Mouse (Mus musculus) right cerebral cortex, postnatal 10 days (tissue): ENCODE measurements around the gene 4931406P16Rik.
"Not testable (repeated sequence)": the region's sequence is repeated elsewhere in the genome, so short reads cannot be mapped to it uniquely, and the experiment has no call there.

ENCODE experiments used
- DNase-seq, 2 experiments: peaks; one replicate each; pipeline ENCODE4 v3.0.0; 2021; ENCODE audit warnings: low spot score in 2 of 2

The 4931406P16Rik gene

DNA sequence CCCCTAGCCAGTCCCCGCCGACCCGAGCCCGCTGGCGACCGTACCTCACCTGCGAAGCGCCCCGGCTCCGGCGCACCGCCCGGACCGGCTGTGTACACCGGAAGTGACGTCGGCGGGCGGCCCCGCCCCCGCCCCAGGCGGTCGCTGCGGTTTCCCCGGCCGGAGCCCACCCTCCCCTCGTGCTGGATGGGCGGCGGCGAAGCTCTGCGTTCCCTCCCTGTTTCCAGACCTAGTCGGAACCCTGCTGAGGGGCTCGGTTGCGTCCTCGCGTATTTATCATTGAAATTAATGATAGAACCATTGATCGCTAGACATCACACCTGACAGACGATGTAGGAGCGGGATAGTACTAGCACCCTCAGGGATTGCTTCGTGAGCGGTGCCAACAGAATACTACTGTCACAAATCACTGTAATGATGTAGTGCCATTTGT lies at the start of gene 4931406P16Rik:
TSS of gene 4931406P16Rik (minus strand) at position 109 of the 433 bp plus-strand sequence.
- peak; percentile 92 for DNase-seq

DNA sequence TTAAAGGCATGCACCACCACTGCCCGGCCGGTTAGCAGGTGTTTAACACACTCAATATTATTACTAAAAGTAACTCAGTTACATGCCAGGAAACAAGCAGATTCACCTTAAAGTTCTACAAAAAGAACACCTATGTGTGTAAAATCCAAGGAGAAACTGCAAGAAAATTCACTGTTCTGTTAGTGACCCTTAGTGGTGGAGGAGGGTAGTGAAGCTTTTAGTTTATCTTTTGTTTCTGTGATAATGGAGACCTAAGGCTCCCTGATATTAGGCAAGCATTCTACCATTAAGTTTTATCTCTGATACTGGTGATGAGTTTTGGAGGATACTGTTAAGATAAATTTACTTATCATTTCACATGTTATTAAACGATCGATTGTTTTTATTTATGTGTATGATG lies 42.3 kb upstream of the 4931406P16Rik start:
- no peak for DNase-seq

DNA sequence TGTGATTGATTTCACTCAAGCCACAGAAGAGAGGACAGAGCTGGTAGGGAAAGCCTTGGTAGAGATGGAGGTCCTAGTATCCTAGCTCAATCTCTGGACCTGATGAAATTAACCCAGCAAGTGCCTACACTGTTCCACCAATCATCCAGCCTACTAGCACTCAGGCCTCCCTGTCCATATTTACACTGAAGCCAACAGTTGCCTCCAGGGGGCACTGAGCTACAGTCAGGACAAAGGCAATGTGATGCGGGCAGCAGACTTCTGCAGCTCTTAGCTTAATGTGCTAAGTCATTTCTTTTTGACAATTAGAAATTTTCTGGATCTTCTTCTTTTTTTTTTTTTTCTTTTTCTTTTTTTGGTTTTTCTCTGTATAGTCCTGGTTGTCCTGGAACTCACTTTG lies 38.6 kb upstream of the 4931406P16Rik start:
- no peak for DNase-seq

DNA sequence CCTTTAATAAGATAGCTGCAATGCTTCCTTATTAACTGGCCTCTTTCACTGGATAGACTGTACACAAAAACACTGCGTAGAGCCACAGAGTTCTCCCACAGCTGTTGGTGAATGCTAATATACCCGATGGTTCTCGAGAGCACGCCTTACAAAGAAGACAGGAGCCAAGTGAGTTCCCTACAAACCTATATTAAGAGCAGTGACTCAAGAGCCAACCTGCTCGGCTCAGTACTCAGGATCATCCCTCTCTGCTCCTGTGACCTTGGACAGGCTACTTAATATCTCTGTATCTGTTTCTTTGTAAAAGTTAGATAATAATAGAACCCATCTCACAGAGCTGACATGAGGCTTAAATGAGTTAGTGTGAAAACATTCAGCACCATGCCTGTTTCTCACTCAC lies 36.8 kb upstream of the 4931406P16Rik start:
- DNase-seq = no peak

DNA sequence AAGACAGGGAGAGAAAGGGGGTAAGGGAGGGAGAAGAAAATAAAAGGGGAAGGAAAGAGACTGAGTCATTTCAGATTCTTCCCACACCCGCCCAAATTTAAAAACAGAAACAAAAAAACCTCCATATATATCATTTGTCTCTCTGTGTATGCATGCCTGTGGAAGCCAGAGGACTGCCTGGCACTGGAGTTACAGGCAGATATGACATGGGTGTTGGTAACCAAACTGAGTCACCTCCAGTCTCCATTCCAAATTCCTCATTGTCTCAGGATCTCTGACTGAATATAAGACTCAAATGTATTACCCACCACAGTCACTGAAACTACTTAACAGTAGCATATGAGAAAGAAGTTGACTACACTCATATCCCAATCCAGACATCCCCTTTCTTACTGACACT lies 34.7 kb upstream of the 4931406P16Rik start:
- DNase-seq = no peak

DNA sequence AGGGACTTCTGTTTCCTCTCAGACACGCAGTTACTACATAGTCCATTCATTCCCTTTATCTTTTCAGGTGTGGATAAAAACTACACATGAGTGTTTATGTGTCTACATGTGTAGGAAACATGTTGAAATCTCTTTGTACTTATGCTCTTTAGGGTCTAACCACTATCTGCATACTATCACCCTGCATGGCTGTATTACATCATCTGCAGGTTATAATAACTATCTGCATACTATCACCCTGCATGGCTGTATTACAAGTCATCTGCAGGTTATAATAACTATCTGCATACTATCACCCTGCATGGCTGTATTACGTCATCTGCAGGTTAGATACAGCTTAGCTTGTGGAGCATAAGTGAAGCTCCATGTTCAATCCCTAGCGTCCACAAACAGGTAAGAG lies 33.7 kb upstream of the 4931406P16Rik start:
- no peak for DNase-seq

DNA sequence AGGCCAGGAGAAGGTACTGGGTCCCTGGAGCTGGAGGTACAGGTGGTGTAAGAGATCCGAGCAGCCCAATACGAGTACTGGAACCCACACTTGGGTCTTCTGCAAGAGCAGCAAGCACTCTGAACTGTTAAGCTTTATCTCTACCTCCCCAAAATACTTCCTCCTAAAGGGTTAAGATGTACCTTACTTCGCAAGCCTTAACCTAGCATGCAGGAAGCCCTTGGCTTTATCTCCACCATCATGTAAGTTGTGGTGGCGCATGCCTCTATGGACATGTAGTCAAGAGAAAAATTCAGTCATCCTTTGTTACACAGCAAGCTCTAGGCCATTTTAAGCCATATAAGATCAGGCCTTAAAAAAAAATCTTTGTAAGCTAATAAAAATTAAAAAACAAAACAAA lies 33.2 kb upstream of the 4931406P16Rik start:
- no peak for DNase-seq

DNA sequence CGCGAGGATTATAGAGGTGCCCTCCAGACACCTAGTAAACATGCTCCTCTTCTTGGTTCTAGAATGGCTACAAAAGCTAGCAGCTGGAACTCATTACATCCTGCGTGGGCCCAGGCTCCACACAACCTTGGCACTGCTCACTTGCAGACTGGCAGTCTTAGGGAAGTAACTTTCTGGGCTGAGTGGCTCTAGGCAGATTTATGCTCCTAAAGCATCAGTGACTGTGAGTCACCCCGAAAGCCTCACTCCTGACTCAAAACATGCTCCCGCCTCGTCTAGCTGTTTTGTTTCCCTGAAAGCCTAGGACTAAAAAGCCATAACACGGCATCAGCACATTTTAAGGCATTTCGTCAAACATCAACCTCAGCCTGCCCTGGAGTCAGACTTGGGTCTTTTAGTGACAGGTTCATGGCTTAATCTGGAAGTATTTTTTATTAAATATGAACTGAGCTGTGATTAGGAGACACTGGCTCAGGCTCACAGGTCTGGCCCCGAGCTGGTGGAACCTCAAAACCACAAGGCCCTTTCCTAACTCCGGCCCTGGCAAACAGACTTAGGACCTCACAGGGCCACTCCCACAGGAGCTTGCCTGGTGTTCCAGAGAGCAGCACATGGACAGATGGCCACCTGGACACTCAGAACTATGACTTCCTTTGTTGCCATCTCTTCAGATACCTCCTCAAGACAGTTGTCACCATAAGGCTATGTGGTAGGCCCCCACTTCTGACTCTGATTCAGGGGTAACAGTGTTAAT lies 28.9 kb upstream of the 4931406P16Rik start:
- no peak for DNase-seq

DNA sequence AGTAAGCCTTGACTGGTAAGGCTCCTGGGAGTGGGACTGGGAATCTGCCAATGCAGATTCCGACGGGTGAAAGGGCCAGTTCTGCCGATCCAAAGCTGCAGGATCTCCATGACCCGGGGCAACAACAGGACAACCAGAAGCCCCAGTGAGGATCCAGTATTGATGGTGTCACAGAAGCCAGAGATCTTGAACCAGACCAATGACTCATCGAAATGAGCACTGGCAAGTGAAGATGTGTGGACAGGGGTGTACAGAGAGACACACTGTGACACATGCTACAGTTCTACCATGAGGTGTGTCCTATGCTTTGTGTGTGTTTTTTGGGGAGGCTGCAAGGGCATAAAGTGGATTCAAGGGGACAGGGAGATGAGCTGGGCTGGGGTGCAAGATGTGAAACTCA lies 27.5 kb upstream of the 4931406P16Rik start:
- DNase-seq = no peak

DNA sequence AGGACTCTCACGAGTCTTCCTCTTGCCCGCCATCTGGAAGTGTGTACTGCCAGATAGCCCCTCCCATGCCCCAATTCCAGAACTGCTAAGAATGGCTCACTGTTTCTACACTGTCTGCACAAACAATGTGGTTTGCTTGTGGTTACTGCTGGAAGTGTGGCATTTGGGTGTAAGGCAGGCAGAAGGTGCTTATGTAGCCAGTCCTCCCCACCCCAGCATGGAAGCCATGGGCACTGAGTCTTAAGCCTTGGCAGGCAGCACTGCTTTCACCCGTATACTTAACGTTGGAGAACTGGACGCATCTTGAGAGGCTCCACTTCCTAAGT lies 25.8 kb upstream of the 4931406P16Rik start:
- DNase-seq = no peak

DNA sequence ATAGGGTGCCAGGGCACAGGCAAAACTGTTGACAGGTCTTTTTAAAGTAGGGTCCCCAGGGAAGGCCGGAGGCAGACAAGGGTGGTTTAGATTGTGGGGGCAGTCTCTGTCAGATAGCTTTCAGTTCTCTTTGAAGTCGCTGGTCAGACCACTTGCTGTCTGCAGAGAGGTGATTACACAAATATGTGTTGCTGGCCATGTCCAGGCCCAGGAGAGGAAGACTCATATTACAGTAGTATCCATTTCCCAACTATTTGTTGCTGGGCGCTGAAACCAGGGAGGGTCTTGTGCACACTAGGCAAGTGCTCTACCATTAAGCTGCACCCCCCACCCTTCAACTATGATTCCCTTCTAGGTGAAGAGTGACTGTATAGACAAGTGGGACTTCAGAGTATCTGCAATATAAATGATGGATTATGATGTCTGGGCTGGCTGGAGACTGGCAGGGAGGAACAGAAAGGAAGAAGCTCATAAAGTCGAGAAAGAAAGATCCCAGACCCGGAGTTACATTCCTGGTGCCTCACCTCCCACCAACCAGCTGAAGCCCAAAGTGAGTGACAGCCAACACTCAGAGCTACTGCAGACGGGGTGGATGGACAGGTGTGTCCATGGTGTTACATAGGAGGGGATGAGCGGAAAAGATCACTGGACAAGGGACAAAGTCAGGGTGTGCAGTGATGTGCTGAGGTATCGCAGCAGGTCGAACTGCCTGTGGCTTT lies 25.3 kb upstream of the 4931406P16Rik start:
- no peak for DNase-seq

DNA sequence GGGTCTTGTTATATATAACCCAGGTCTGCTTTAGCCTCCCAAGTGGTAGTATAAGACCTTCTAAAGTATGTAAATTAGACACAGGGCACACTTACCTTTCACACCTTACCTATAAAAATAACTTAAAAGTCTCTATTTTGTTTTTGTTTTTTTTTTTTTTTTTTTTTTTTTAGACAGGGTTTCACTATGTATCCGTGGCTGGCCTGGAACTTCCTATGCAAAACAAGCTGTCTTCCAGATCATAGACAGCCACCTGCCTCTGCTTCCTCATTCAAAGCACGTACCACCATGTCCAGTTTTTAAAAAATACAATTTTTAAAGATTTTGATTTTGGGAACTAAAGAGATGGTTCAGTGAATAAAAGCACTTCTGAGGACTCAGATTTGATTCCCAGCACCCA lies 23.9 kb upstream of the 4931406P16Rik start:
- DNase-seq = no peak

DNA sequence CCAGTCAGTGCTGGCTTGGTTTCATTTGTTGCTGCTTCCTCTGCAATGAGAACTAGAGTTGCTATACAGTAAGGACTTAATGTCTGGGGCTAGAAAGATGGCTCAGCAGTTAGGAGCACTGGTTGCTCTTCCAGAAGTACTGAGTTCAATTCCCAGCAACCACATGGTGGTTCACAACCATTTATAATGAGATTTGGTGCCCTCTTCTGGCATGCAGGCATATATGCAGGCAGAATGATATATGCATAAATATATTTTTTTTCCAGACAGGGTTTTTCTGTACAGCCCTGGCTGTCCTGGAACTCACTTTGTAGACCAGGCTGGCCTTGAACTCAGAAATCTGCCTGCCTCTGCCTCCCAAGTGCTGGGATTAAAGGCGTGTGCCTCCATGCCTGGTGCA lies 23.2 kb upstream of the 4931406P16Rik start:
- not testable (repeated sequence) for DNase-seq

DNA sequence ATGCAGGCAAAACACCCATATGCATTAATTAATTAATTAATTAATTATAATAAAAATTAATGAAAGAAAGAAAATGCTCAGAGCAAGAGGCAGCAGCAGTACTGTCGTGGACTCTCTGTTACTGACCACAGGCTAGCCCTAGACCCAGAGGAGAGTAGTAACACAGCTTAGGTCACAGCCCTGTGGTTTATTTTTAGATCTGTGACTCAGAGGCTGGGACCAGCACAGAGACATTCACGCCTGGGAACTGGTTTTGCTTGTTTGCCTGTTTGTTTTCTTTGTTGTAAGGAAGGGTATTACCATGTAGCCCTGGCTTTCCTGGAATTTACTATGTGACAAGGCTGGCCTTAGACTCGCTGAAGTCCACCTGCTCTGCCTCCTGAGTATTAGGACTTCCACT lies 14.1 kb upstream of the 4931406P16Rik start:
- no peak for DNase-seq

DNA sequence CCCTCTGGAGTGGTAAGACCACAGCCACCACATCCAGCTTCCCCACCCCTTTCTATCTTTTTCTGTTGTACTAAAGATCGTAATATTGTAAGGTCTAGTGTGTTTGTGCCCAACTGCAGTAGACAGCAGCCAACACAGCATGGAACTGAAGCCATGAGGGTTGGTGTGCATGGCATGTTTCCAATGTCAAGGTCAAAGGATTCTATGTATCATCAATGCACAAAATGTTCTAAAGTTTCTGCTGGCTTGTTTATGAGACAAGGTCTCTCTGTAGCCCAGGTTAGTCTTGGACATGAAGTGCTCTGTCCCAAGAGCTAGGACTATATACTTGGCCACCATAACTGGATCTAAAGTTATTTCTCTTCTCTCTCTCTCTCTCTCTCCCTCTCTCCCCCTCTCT lies 11.5 kb upstream of the 4931406P16Rik start:
- DNase-seq = no peak

DNA sequence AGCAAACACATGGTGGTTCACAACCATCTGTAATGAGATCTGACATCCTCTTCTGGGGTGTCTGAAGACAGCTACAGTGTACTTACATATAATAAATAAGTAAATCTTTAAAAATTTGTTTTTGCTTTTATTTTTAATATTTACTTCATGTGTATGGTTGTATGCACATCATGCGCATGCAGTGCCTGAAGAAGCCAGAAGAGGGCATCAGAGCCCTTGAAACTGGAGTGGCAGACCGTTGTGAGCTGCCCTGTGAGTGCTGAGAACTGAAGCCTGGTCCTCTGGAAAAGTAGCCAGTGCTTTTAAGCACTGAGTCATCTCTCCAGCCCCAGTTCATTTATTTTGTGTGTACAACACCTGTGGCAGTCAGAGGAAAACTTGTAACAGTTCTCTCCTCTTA lies 10.7 kb upstream of the 4931406P16Rik start:
- no peak for DNase-seq

DNA sequence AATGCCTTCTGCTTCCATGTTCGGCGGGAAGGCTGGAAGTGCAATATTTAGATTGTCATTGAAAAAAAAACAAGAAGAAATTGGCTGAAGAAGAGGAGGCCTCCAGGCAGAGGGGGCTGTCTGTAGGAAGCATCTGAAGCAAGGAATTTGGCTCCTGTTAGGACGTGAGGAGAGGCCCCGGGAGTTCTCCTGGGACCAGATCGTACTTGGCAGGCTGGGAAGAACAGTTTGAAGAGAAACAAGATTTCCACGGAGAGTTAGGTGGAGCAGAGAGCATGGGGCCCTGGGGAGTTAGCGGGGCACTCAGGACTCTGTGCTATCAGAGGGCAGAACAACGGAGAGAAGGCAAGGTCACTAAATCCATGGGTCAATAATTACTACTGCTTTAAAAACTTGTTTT lies 10.0 kb upstream of the 4931406P16Rik start:
- no peak for DNase-seq

DNA sequence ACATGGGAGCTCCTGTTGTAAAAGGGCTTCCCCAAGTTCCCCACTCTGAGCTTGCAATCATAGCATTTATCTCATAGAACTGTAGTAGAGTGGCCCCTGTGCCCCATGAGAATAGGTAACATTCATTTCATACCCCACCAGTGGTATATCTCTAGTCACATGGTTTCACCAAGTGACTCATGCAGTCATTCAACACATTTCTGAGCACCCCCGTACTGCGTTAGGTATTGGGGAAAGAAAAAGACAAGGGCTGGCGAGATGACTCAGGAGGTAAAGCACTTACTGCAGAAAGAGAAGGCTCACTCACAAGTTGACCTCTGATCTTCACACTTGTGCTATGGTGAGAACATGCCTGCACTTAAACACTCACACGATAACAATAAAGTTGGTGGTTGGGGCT lies 8.6 kb upstream of the 4931406P16Rik start:
- DNase-seq = no peak

DNA sequence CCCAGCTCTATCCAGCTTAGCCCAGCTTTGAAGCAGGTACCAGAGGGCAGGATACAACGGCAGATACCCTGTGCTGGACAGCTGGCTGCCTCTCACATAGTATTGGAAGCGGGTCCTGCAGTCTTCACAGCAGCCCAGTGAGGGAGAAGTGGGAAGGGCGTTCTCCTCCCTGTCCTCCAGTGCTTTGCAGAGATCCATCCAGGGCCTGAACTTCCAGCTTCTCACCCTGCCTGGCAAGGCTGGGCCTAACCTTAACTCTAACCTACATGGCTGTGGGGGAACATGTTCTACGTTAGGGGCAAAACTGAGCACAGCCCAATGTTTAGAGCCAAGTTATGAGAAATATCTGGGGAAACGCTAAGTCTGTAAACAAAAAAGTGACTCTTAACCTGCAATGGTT lies 7.8 kb upstream of the 4931406P16Rik start:
- DNase-seq = no peak

DNA sequence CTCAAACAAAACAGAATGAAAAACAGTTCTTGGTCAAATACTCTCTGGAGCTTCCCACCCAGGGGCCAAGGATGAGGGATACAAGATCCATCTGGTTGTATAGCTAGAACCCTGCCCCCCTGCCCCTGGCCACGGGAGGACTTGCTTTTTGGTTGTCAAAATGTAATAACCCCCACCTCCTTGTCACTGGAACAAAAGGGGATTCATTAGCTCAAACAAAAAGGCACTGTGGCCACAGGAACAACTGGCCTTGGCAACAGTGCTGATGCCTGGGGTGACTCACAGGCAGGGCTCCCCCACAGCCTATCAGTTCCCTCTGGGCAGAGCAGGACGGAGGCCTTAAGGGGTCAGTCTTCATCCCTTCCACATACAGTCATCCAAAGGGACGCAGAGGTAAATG lies 6.6 kb upstream of the 4931406P16Rik start:
- DNase-seq = peak; percentile 51 to 60

DNA sequence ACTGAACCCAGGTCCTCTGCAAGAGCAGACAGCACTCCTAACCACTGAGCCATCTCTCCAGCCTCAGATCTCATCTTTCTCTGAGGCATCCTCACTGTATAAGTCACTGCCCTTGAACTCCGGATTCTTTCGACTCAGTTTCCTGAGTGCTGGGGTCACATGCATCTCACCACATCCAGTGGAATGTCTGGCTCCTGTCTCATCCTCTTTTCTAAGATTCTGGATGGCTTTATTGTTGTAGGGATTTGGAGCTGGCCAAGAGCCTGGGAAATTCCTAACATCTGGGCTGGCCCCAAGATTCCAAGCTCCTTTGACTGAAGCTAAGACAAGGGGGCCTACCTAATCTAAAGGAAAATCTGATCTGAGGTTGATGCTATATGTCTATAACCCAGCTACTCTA lies 5.8 kb upstream of the 4931406P16Rik start:
- no peak for DNase-seq

DNA sequence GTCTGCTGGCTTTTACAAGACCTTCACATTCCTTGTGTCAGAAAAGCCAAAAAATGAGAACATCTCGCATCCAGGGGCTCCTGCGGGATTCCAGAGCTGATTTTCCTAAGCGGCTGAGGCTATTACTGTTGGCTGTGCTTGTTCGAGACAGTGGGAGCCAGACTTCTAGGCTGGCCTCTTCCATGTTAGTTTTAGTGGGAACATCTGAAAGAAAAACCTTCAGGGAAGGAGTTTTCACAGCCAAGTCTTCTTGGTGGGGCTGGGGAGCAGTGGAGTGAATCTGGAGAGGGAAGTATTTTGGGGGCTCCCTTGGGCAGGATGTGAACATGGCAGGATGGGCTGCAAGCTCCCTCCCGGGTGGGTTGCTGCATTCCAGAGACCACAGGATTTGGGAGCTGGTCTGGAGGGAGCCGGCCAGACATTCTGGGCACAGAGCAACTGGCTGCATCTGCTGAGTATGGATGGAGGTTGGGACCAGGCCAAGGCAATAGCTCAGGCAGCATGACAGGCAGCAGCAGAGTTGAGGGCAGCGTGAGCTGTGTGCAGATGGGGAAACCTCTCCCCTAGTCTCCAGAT lies 4.6 kb upstream of the 4931406P16Rik start:
- DNase-seq = peak; percentile 75 to 81

DNA sequence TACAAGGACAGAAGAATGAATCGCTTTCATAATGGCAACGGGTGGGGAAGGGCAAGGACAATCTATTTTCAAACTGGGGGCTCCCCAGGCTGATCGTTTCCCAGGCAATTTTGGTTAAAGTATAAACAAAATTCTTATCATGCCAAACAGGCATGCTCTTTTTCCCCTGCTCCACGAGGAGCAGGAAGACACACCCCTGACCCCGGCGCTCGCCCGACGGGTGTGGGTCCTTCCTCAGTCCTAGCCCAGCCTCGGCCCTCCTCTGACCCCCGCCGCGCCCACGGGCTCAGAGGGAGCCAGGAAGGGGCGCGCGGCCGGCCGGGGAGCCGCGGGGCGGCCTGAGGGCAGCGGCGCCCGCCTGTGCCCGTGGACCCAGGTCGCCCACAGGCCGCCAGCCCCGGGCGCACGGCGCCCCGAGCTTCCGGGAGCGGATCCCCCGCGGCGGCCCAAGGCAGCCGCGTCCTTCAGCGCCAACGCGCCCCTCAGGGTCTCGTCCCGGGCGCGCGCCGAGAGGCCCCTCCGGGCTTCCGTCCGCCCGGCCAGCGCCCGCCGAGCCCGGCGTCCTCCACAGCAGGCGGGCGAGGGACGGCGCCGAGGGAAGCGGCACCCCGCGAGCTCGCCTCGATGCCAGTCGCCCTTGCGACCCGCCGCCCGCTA lies 437 bp downstream of the 4931406P16Rik start:
- DNase-seq = peak; percentile 49 to 51
